Mouse (Mus musculus) retina, embryonic 14.5 days (tissue): ENCODE results near the gene Mab21l2.

Experiments used
- DNase-seq: peaks from one replicate; pipeline ENCODE4 v3.0.0-alpha.2; 2015; ENCODE audit warnings: low spot score

Mab21l2 gene

DNA sequence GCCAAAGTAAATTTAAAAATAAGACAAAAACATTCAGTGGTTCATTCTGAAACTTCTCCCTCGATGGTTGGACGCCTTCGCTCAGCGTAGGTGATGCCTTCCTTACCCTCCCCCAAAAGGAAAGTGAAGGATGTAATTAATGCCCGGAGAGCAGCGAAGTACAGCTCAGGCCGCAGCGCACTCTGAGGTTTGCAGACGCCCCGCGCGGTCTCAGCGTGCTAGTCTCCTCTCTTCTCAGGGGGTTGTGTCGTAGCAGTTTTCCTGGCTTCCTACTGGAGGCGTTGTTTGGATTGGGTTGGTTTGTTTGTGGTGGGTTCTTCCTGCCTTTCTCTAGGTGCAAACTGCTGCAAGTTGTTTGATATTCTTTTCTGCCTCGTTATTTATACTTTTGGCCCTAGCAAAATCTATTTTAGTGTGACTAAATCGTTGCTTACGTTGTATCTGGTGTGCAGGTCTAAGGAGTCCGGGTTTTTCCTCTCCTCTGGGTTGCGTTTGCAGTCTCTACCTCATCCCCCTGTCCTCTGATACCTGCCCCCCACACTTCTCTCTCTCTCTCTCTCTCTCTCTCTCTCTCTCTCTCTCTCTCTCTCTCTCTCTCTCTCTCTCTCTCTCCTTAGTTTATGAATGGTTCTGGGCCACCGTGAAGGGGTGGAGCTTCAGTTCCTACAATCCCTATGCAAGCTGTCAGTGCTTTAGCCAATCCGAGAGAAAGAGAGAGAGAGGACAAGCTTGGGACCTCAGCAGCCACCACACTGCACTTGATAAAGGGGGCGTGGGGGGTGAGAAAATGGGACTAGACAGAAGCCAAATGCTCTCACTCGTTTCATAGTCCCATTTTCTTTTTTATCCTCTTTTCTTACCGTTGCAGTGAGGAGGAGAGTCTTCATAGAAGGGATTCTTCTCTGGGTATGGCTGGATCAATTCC, at the start of gene Mab21l2:
Gene Mab21l2, minus strand, starts transcription at position 539 of the 925 bp plus-strand sequence.
- peak; percentile 89 for DNase-seq

DNA sequence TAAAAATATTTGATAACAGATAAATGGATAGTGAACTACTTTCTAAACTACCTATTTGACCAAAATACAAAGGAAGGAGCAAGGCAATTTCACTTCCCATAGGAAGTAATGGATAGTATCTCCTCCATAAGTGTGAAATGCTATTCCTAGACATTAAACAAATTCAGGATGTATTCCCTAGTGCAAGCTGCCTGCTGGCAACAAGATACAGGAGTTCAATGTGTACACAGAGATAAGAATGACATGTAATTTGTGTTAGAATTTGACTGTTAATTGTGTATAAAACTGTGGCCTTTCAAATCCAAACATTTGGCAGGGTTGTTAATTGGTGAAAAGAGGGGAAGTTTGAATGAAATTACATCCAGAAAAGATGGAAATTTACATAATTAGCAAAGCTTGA, 26.9 kb upstream of the Mab21l2 start:
- DNase-seq = no peak

DNA sequence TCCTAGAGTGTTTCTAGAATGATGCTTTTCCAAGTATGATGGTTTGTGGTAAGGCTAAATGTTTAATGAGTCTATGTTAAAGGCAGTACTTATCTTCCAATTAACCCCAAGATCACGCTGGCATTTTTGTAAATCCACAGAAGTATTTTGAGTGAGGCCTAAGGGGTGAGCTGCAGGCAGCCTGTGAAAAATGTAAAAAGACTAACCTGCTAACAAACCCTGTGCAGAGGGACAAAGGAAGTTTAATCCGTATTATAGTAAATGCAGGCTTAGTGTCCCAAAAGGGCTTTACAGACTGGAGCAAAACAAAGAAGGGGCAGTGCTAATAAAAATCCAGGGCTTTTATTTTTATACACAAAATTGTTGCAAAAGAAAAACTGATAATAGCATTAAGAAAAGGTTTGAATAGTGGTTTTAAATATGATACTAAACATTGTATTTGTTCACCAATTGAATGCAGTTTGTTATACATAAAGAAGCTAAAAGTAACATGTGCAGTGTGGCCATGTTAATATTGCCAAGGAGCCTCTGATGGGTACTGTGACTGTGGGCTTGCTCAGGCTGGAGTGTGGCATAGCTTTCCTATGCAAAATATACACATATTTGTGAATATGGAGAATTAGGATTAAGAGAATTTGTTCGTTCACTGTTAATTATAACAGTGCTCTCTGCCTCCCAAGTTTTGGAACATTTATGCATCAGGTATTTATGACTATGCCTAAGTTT, 24.3 kb upstream of the Mab21l2 start:
- peak; percentile 44 for DNase-seq

DNA sequence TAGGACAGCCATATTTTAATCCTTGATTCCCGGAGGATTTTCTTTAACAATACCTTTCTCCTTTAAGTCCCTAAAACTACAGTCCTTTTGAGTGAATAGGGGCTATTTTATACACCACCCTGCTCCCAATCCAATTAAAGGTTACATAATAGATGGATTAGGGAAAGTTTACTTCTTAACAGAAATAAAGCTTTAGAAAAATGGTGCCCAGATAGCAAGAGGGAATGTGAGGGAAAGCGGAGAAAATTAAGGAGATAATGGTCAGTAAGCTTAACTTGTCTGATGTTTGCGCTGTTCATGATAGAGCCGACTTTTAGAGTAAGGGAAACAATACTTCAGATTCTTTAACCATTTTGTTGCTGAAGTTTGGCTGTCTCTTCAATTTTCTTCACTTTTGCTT, 23.1 kb upstream of the Mab21l2 start:
- peak; percentile 53 for DNase-seq

DNA sequence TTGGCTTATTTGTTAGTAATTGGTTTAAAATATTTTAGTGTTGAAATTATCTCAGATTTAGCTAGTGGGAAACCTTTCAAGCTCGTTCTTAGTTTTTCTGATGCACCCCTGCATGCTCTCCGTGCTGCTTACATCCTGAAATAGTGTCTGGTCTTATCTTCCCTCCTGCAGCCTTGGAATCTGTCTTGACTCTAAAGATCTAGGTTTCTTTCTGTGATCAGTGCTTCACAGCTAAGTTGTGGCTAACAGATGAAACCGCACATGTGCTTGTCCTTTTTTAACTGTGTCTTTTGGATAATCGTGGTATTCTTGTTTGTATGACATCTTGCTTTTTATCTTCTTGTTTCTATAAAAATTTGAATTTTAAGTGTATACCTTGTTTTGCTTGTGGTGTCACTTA, 18.9 kb upstream of the Mab21l2 start:
- DNase-seq = no peak

DNA sequence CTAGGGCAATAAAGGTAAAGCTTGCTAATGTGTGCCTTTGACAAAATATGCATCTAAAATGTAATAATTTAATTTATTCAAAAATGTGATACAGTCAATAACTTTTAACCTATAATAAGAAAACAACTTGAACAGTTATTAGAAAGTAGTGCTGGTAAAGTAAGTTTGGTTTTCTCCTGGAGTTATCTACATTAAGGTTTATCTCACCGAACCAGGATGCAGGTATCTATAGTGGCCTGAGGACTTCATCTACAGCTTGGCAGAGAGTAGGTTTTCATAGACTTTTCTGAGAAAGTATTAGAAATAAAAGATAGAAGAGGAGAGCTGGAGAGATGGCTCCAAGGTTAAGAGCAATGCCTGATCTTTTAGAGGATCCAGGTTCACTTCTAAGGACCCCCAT, 13.0 kb upstream of the Mab21l2 start:
- DNase-seq = no peak

DNA sequence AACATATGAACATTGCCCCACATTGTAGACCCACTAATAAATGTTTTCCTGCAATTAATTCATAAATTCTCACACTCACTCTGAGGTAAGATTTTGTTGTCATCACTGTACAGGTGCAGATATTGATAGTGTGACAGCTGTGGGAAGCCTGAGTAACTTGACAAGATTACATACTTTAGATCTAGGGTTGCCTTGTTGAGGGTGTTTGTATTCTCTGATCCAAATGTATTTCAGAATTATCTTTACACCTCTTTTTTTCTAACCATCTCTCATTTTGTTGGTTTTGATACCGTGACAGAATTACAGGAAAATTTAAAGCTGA, 12.6 kb upstream of the Mab21l2 start:
- DNase-seq = no peak

DNA sequence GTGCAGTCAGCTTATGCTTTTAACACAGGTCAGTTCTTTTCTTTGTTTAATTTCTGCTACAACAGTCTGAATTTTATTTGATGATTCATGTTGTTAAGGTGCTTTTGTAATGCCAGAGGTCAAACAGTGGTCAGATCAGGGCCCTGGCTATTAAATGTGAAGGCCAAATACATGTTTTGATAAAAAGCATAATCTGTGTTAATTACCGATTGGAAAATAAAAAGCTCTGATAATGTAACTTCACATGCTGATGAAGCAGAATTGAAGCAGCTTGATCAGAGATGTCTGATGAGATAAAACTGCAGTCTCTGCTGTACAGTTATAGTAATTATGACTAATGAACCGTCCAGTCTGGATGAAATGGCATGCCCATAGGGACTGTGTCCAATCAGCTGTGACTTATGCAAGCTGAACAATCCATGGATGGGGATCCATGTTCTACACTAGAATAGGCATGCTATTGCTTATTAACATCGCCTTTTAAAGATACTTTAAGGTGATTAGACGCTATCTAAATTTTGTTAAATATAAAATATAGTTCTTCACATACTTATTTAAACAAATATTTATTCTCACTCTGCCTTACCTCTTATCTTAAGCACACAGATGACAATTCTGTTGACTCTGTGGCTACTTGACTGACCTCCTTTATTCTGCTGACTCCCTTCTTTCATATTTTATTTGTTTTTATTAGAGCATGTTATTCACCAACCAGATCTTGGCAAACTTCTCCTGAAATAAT, 12.0 kb upstream of the Mab21l2 start:
- DNase-seq = peak; percentile 85

DNA sequence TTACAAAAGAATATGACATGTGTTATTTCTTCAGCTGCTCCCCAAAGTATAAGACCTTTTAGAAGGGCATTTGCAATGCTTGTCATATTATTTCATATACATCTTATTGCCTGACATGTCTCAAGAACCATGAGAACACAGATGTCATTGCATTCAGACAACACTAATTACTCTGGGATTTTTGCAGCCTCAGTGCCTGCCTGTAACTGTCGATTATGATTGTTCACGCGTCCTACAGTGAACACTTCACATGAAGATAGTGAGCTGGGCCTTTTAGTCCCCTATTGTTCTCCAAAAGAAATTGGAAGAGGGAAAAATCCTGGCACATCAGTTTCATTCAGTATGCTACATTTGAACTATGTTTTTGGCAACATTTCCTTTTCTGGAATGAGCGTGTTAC, 11.2 kb upstream of the Mab21l2 start:
- DNase-seq = peak; percentile 83

DNA sequence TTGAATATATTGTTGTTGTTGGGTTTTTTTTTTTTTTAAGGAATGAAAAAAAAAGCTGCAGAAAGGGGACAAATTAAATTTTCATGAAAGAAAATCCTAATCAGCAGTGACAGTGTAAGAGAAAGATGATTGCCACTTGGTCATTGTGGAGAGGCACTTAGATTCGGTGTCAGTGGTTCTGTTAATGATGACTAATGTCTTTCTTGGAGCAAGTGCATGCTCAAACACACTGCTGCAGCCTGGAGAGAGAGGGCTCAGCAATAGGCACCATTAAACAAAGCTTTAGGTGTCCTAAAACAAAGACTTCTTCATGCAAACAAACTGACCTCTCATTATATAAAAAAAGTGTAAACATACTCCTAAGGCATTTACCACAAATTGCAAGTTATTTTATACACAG, 10.5 kb upstream of the Mab21l2 start:
- DNase-seq = peak; percentile 74

DNA sequence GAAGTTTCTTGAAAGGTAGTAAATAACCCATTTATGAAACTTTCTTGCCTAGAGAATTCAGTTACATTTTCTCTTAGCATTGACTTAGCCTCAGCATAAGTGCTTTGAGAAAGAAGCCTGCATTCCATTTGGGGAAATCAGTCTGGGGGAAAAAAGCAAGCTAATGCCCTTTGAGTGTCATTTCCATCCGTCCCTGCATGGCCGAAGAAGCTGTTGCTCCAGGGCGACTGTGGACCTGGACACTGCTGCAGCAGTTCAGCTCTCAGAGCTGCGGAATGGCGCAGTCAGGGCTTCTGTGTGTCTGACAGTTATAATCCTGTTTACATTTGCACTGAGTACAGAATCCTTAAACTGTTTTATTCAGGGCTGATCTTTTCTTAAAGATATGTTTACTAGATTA, 3.7 kb upstream of the Mab21l2 start:
- DNase-seq = peak; percentile 65

DNA sequence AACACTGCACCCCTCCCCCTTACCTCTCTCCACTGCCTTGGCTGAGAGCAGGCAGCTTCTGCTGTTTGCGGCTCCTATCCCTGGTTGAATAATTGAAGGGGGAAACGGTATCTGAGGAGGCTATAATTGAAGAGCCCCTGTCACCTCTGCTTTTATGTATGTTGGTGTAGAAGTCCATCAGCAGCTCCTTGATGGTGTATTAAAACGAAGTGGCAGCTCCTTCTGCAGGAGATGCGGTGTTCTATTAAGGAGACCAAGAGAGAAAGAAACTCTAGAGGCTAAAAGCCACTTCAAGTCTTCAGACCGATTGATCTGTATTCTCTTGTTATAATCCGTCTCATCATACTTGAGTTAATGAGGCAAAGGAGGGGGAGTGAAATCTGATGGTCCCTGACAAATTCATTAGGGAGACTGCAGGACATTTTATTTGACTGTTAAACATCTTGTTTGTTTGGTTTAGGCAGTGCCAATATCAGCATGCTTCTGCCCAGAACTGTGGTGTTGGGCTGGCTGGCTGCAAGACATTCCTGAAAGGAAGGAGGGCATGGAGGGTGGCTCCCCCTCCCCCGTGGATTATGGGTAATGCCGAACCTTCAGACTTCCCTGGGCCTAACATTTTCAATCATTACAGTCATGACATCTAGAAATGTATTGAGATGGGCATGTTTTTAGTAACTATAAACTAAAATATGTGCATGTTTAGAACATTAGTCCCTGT, 2.7 kb upstream of the Mab21l2 start:
- DNase-seq = peak; percentile 74

DNA sequence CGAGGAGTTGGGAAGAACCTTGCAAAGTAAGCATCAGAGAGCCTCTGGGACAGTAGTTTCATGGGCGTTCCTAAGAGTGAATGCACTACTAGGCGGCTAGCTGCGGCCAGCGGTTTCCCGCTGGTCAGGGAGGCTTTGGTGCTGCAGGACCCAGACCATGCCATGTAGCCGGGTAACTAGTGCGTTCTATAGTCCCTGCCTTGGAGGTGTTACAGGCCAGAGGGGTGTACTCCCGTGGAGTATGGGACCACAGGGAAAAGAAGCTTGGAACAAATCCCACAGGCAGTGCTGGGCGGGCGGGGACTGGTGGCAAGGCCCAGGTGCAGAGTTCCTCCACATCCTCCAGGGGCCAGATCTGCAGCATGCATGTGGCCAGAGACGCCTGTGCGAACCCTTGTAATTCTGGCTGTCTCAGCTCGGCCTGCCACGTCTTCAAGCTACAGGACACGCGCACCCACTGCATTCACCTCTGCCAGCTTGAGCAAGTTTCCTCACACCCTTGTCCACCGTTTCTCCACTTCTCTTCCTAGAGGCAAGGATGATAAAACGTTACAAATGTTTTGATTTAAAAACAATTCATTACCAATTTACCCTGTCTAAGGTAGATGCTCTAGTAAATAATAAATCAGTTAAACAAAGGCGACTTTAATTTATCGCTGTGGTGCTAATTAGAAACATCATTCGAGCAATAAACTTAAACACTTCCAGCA, 2.0 kb upstream of the Mab21l2 start:
- DNase-seq = peak; percentile 77

DNA sequence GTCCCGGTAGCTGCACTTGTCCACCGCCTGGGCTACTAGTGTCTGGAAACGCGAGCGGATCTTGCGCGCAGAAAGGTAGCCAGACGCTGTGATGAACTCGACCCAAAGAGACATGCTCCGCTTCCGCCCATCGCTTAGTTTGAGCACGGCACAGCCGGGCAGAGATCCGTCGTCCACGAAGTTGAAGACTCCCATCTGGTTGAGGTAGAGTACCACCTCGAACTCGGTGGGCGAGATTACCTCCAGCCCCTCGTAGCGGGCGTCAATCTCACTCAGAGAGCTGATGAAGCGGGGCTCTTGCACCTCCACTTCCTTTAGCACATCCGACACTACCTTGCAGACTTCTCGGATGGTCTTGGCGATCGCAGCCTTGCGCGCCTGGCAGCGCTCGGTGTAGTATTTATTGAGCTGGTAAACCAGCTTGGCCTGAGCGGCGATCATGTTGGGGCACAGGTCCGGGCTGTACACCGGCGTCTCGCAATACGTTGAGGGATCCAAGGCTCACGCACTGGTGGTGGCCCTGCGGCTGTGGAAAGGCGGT, 1.1 kb downstream of the Mab21l2 start:
- peak; percentile 64 for DNase-seq

DNA sequence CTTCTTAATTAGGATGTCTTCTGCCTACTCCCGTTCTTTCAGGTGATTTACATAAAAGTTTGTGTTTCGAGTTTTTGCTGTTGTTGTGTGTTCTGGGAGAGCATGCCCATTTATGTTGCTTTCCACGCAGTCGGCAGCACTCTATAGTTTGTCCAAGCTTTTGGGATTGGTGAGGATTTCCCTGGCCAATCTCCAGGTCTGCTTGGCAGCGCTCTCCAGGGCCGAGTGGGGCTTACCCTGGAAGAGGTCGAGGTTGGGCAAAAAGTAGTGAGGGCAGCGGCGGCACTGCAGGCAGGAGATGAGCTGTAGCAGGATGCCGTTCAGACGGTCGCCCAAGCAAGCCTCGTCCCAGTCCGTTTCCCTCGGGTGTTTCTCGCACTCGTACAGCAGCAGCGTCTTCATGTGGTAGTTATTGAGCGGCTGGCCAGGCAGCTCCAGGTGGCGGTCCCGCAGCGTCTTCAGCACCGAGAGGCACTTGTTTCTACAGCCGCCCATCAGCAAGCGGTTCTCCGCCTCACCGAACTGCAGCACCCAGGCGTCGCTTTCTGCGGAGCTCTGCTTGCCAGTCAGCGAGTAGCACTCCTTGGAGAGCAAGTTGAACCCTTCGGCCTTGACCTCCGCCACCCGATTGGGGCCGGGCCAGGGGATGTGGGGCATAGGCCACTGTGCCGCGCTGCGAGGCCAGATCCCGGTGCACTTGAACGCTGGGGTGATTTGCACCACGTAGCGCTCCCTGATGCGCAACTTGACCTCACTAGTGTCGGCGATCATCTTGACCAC, 1.8 kb downstream of the Mab21l2 start:
- DNase-seq = peak; percentile 69

DNA sequence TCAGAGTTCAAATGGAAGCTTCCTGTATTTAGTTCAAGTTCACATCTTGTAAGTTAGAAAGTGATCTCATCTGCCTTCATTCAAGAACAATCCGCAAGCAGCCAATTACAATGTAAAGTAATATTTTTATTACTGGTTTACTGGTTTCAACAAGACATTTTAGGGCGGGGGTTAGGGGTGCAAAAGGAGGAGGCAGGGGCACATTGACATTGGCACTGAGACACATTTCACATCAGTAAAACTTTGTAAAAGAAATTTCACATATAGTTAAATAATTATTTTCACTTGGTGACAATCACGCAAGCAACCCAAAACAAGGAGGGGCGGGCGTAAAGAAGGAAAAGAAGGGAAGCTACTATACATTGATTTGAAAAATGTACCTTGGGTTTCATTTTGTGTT, 2.5 kb downstream of the Mab21l2 start:
- DNase-seq = peak; percentile 58

DNA sequence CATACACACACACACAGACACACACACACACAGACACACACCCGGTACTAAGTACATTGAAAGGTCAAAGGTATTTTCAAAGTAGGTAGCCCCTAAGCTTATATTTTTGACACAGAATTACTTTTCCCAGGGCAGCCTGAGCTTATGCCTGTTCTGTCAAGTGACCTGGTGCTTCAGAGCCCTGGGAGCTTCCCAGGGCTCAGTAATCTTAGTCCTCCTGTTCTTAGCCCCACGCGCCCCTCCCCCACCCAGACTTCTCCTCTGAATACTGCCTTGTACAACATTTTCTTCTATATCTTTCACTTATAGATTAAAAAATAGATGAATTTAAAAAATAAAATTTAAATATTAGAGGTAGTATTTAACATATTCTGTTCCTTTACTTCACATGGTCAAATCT, 3.6 kb downstream of the Mab21l2 start:
- DNase-seq = peak; percentile 85

DNA sequence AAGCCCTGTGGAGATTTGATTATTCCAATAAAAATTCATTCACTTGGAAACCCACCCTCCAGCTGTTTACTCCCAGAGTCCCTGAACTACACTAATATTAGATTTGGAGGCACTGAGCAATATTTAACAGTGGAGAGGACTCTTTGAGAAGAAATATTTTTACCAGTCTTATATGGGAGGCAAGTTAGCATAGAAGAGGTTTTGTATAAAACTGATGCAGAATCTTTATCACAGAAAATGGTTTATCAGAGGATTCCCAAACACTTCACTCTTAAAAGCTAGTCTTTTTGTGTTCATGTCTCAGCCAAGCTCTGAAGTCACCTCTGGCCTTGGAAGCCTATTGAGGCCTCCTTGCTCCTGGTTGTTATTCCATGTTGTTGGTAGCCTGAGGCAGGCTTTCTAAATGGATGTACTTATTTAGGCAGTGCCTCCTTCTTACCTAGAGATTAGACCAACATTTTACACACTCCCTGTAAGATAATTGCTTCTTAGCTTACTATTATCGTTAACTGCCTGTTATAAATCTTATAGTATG, 6.5 kb downstream of the Mab21l2 start:
- peak; percentile 47 for DNase-seq

DNA sequence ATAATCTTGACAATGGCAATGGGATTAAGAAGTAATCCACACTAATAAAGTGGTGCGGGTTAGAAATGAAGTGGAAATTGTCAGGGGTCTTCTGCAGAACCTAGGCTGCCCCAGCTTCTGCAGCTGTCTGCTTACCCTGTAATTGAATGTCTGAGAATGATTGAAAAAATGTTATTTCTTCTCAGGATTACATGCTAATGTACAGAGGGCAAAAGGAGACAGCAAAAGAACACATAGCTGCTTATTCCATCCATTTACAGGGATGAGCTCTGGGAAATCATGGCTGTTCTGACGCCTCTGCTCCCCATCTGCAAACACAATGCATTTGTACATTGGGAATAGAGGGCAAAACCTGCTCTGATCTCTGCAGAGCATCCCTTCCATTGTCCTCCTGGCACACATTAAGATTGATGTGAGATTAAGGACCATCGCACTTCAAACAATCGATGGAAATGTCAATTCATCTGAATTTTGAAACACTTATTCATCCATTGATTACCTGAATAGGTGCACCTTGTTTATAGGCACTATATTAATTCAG, 7.3 kb downstream of the Mab21l2 start:
- DNase-seq = peak; percentile 54
